Mouse (Mus musculus) testis, adult 2 months (tissue): ENCODE measurements around the gene Cwc15.

Experiments used
- CTCF ChIP-seq: fragments of 200-500 bp; IDR thresholded peaks from 2 replicates; pipeline ENCODE4 v1.5.1; 2012; ENCODE audit warnings: low read depth, mild to moderate bottlenecking, inconsistent platforms, low read length, moderate library complexity; ENCODE audit not compliant: control insufficient read depth, insufficient read depth, insufficient replicate concordance
- POLR2A ChIP-seq: fragments of 200-500 bp; IDR thresholded peaks from 2 replicates; pipeline ENCODE4 v1.6.1; 2012; ENCODE audit warnings: low read depth, mild to moderate bottlenecking, inconsistent platforms, low read length, moderate library complexity; ENCODE audit not compliant: control insufficient read depth

- TF ChIP-seq CTCF (no peak), POLR2A (no peak)
Measured at GRCm38 (mm10) chr9:14559996-14560395, 59.6 kb downstream of the Cwc15 start.
